Mouse (Mus musculus) NIH3T3 (cell line): ENCODE results near the gene Calu.
"Not testable (repeated sequence)": the region's sequence is repeated elsewhere in the genome, so short reads cannot be mapped to it uniquely, and the experiment has no call there.

ENCODE experiments used
- DNase-seq: peaks from one replicate; pipeline ENCODE4 v3.0.0-alpha.2; 2012; ENCODE audit warnings: low read depth

Calu gene

DNA sequence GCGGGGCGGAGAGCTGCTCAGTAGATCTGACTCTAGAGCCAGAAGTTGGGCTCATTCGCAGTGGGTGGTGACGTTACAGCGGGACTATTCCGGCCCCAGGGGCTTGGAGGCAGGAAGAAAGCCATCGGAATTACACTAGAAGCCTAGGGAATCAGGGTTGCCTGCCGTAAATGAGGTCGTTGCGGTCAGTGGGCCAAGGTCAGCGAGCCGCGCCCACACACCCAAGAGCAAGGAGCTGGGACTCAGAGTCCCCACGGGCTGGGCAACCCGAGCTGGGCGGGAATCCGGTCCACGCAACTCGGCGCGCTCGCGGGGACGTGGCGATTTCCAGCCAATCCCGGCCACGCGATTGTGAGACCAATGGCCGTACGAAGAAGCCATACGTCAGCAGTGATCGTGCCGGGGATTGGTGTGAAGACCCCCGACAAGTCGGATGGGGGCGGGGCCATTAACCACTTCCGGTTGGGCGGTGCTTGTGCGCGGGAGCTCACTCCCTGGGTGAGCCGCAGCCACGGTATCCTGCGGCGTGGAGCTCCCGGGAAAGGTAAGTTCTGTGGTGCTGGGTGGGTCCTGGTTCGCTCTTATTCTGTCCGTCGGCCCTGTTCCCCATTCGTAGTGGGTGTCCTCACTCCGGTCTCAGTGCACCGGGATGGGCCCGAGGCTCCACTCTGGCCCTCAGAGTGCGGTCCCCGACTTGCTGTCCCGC lies at the start of gene Calu:
TSS of gene Calu (plus strand) at position 405 of the 706 bp plus-strand sequence.
- peak; percentile 100 for DNase-seq

DNA sequence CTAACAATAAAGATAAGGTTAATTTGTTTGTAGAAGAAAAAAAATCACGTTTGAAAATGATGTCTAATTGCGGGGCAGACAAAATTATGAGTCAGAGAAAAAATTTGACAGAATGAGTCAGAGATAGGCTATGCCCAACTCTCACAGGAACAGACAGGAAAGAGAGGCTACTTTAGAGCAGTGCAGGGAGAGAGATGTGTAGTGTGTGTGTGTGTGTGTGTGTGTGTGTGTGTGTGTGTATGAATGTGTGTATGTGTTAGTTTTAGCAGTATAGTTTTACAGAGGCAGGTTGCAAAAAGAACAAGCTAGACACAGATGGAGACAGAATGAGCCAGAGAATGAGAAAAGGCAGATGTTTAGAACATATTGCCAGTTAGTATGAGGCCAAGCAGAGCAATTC lies 48.8 kb upstream of the Calu start:
- DNase-seq, result peak; percentile 53

DNA sequence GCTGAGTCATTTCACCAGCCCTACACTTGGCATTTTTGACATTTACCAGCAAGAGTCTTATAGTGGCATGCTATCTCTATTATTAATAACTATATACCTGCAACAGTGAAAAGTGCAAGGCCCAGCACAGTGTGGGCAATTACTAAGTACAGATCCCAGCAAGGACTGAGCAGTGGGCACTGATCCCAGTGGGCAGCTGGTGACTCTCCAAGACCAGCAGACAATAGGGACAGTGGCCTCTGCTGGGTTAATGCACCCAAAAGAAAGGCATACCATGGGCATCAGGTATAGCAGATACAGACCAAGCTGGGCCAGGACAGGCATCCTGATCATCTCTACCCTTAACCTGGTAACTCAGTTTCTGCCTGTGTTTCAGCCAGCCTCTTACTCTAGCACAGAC lies 44.6 kb upstream of the Calu start:
- no peak for DNase-seq

DNA sequence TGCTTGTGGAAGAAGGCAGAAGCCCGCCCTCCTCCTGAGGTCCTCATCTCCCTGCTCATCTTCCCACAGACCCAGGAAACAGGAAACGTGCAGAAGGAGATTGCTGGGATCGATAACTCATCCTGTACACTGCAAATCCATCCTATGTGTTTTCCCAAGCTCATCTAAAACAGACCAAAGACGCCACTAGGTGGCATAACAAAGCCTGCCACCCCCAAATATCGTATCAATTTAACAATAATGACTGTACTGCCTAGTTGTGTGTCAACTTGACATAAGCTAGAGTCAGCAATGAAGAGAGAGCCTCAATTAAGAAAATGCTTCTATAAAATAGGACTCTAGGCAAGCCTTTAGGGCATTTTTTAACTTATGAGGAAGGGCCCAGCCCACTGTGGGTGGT lies 44.1 kb upstream of the Calu start:
- peak; percentile 52 for DNase-seq

GRCm38 (mm10) chr6:29305462-29305861 lies 42.4 kb upstream of the Calu start:
- no peak for DNase-seq

DNA sequence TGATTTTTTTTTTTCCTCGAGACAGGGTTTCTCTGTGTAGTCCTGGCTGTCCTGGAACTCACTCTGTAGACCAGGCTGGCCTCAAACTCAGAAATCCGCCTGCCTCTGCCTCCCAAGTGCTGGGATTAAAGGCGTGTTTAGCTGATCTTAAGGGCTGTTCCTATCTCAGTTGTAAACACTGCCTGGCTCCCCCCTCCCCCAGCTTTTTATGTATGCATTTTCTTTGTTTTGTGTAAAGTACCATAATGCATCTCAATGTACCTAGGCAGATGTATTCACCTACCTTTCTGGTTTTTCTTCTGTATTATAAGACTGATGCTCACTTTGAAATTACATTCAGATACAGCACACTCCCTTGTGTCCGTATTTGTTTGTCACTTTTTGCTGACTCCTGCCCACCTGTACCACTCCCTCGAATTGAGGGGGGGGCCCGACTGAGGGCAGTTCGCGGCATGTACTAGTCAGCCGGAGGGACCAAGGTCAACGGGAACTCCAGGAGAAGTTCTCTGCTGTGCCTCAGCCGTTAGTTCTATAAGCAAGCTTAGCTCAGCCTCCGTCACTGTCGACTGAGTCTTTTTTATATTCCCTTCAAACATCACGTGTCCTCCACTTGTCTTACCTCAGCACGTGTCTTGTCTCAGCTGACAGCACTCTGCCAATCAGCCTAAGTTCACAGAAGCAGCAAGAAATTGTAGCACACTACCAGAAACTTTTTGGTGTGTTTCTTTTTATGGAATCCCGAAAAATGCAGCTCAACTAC lies 38.8 kb upstream of the Calu start:
- DNase-seq, result no peak

DNA sequence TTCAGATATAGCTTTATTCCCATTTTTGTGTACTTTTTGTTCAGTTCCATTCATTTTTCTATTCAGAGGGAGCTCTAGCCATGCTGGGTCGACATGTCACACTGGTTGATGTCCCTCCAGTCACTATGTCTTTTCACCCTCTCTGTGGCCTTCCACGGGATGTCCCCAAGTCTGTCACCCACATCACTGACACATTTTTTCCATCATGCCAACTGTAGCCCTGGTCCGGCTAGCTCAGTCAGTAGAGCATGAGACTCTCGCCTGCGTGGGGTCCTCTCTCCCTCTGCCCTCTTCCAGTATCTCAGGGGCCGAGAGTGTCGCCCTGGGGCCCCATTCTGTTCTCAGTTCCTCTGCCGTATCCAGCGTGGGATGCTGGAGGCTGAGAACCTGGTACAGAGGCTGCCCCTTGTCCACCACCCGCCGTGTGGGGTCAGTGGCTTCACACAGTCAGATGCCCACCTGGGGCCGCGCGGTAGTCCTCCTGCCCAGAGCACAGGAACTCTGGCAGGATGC lies 34.1 kb upstream of the Calu start:
- DNase-seq, result no peak

DNA sequence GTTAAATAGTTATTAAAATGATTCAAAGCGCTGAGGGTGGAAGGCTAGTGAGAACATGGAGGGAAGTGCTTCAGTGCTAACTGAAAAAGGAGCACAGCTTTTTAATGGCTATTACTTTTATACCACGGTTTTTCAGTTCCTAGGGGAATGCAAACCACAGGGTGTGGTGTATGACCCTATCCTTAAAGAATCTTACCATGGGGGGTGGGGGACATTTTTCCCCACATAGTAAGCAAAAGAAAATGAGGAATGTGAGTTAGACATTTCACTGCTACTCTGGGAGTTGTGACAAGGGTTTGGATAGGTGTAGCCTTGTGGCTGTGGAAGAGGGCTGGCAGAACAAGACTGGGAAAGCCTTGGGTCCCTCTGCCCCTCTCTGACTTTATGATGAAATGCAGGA lies 30.6 kb upstream of the Calu start:
- DNase-seq, result peak; percentile 87

DNA sequence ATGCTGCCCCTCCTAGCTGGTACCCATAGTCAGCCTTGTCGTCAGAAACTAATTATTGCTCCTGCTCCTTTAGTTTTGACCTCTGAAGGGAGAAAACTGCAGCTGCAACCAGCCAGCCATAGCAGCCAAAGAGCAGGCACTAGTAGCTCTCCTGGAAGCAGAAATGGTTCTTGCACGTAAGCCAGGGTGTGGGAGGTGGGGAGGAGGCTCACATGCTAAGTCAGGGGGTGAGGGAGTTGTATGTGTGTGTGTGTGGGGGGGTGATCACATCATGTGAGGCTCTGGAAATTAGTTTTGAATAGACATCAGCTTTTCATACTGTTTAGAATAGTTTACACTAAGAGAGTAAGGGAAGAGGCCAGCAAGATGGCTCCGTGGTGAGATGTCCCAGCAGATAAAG lies 29.9 kb upstream of the Calu start:
- DNase-seq, result peak; percentile 69

DNA sequence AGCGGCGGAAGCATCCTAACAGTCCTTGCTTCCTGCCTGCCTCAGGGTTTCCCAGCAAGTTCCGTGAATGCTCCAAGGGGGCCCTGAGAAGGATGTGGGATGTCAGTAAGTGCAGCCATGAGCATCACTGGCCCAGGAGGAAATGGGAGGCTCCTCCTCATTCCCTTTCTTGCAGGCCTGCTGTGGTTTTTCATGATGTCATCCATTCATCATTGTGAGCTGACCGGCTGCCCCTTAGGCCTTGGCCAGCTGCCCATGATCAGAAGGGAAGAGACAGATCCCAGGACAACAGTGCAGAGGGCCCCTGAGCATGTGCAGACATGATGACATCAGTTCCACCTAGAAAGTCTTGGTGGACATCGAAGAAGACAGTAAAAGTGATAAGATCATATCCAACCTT lies 29.0 kb upstream of the Calu start, which contains the start of gene Fam71f1:
TSS of gene Fam71f1 (plus strand) at position 262 of the 400 bp plus-strand sequence.
- peak; percentile 91 for DNase-seq

- peak; percentile 67 for DNase-seq
Measured at GRCm38 (mm10) chr6:29321586-29321985, 26.3 kb upstream of the Calu start.

GRCm38 (mm10) chr6:29322147-29322546 lies 25.7 kb upstream of the Calu start:
- no peak for DNase-seq

DNA sequence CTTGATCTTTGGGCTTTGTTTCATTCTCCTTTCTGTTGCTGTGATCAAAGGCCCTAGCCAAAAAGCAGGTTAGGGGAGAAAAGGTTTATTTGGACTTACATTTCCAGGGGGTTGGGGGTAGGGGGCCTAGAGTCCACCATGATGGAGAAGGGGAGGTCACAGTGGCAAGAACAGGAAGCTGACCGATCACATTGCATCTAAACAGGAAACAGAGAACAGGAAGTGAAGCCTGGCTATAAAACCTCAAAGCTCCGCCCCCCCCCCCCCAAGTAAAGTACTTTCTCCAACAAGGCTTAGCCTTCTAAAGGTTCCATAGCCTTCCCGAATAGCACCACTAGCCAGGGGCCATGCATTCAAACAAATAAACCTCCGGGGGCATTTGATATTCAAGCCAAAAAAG lies 25.1 kb upstream of the Calu start:
- DNase-seq, result no peak

- DNase-seq, result peak; percentile 66
Measured at GRCm38 (mm10) chr6:29326961-29327360, 20.9 kb upstream of the Calu start.

DNA sequence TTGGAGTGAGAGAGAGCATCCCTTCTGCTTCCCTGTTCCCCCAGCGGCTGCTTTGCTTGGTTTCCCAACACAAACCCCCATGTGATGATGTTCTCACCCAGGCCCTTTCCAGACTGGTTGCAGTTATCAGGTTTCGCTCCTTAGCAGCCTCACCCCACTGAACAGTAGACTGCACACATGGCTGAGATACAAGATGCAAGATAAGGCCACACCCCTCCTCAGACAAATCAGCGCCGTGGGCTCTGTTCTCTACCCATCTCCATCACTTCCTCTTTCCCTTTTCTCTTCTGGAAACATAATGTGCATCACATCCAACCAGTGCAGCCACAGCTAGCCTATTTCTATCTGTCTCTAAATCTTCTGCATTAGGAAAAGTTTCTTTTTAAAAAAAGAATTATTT lies 18.4 kb upstream of the Calu start:
- peak; percentile 38 for DNase-seq

- not testable (repeated sequence) for DNase-seq
Measured at GRCm38 (mm10) chr6:29346512-29346911, 1.4 kb upstream of the Calu start.

DNA sequence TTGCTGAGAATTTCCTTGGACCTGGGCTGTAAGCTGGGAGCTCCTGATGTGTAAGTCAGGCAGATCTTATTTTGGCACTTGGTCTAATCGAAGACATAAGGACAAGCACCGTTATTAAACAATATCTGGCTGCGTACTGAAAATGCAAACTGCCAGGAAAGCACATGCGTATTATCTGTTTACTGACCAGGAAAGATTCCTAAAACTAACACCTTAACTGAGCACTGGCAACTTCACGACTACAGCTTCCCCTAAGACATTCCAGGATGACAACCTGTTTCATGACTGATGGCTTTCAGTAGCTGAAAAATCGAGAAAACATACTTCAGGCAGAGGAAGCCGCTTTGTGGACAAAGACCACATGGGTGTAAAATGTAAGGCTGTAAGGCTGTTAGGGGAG lies 680 bp upstream of the Calu start:
- DNase-seq, result no peak

- DNase-seq, result no peak
Measured at GRCm38 (mm10) chr6:29348371-29348724, 479 bp downstream of the Calu start.

GRCm38 (mm10) chr6:29351613-29352012 lies 3.7 kb downstream of the Calu start:
- DNase-seq, result peak; percentile 59

DNA sequence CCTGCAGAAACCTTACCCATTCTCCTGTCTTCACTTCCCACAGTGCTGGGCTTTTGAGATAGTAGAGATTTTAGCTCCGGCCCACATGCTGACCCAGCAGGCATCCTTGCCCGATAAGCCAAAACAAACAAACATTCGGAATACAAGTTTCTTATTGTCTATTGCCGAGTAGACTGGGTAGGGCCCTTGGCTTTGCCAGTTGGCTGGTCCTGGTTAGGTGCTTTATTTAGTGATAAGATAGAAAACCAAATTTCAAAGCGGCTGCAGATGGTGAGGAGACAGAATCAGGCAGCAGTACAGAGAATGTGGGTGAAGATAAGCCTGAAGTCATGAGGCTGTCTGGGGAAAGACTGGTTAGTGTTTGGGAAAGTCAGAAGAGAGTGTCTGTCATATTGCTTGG lies 4.9 kb downstream of the Calu start:
- no peak for DNase-seq

DNA sequence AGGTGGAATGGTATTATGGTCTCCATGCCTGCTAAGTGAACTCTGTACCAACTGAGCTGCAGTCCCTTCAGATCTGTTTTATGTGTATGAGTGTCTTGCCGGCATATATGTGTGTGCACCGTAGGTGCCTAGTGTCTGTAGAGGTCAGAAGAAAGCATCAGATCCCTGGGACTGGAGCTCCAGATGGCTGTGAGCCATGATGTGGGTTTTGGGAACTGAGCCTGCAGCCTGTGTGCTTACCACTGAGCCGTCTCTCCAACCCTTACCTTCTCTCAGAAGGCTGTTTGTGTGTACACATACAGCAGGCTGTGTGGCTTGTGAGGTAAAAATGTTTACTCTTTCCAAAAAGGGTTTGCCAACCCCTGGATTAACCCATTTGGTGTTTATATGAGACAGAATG lies 11.5 kb downstream of the Calu start:
- no peak for DNase-seq

- DNase-seq, result no peak
Measured at GRCm38 (mm10) chr6:29360211-29360610, 12.3 kb downstream of the Calu start.
